Mouse (Mus musculus) G1E (cell line): ENCODE results near the gene Them4.

Experiments
- CTCF ChIP-seq: IDR thresholded peaks from 2 replicates; pipeline ENCODE4 v1.5.1; 2012; ENCODE audit warnings: low read depth, low read length, inconsistent platforms, mixed read lengths
- GATA1 ChIP-seq: IDR thresholded peaks from 2 replicates; pipeline ENCODE4 v1.6.1; 2012; ENCODE audit warnings: borderline replicate concordance, low read length, inconsistent platforms, mixed read lengths

GRCm38 (mm10) chr3:94373597-94374011, 63.7 kb downstream of the Them4 start:
- TF ChIP-seq CTCF (no peak), GATA1 (no peak)
